Mouse (Mus musculus): ENCODE measurements at regions not wholly inside any gene's neighbourhood (a gene's known extent, or its start where the extent isn't known, plus 50 kb on each side); places are given as distances from the start of the nearest gene placed in this dataset.

GRCm38 (mm10) chr2:75445189-75445588, 213.9 kb upstream of the Hnrnpa3 start:
- ATAC-seq (replicated peaks; ENCODE audit: poor library complexity), result no peak

- ATAC-seq (replicated peaks; ENCODE audit: poor library complexity), result peak; percentile 51
Observed at GRCm38 (mm10) chr2:75446996-75447715, 211.9 kb upstream of the Hnrnpa3 start.

GRCm38 (mm10) chr2:75448221-75448620, 210.8 kb upstream of the Hnrnpa3 start:
- no peak for ATAC-seq (replicated peaks; ENCODE audit: poor library complexity)

GRCm38 (mm10) chr2:75451846-75452267, 207.2 kb upstream of the Hnrnpa3 start:
- ATAC-seq (replicated peaks; ENCODE audit: poor library complexity), result peak; percentile 75

GRCm38 (mm10) chr2:75452274-75453148, 206.6 kb upstream of the Hnrnpa3 start:
- ATAC-seq (replicated peaks; ENCODE audit: poor library complexity), result no peak

- ATAC-seq (replicated peaks; ENCODE audit: poor library complexity), result peak; percentile 32
Observed at GRCm38 (mm10) chr2:75455481-75455880, 203.6 kb upstream of the Hnrnpa3 start.

GRCm38 (mm10) chr2:75456272-75456671, 202.8 kb upstream of the Hnrnpa3 start:
- ATAC-seq (replicated peaks; ENCODE audit: poor library complexity), result no peak

GRCm38 (mm10) chr2:75457423-75457822, 201.6 kb upstream of the Hnrnpa3 start:
- ATAC-seq (replicated peaks; ENCODE audit: poor library complexity), result no peak

GRCm38 (mm10) chr2:75458898-75459297, 200.2 kb upstream of the Hnrnpa3 start:
- peak; percentile 37 for ATAC-seq (replicated peaks; ENCODE audit: poor library complexity)

- no peak for ATAC-seq (replicated peaks; ENCODE audit: poor library complexity)
Observed at GRCm38 (mm10) chr2:75460419-75460818, 198.6 kb upstream of the Hnrnpa3 start.

GRCm38 (mm10) chr2:75461019-75461418, 198.0 kb upstream of the Hnrnpa3 start:
- ATAC-seq (replicated peaks; ENCODE audit: poor library complexity), result peak; percentile 82

GRCm38 (mm10) chr2:75461421-75461991, 197.6 kb upstream of the Hnrnpa3 start:
- no peak for ATAC-seq (replicated peaks; ENCODE audit: poor library complexity)

GRCm38 (mm10) chr2:75462030-75462671, 196.9 kb upstream of the Hnrnpa3 start:
- no peak for ATAC-seq (replicated peaks; ENCODE audit: poor library complexity)

GRCm38 (mm10) chr2:75463091-75463490, 196.0 kb upstream of the Hnrnpa3 start:
- ATAC-seq (replicated peaks; ENCODE audit: poor library complexity), result no peak

- peak; percentile 50 for ATAC-seq (replicated peaks; ENCODE audit: poor library complexity)
Observed at GRCm38 (mm10) chr2:75464429-75464828, 194.6 kb upstream of the Hnrnpa3 start.

- ATAC-seq (replicated peaks; ENCODE audit: poor library complexity), result no peak
Observed at GRCm38 (mm10) chr2:75468851-75469250, 190.2 kb upstream of the Hnrnpa3 start.

GRCm38 (mm10) chr2:75469958-75470687, 188.9 kb upstream of the Hnrnpa3 start:
- ATAC-seq (replicated peaks; ENCODE audit: poor library complexity), result peak; percentile 91

- ATAC-seq (replicated peaks; ENCODE audit: poor library complexity), result no peak; the same call in 1 of the 2 replicates
Observed at GRCm38 (mm10) chr2:75470688-75471054, 188.4 kb upstream of the Hnrnpa3 start.

GRCm38 (mm10) chr2:75472489-75472888, 186.6 kb upstream of the Hnrnpa3 start:
- ATAC-seq (replicated peaks; ENCODE audit: poor library complexity), result no peak

GRCm38 (mm10) chr2:75474509-75474908, 184.6 kb upstream of the Hnrnpa3 start:
- ATAC-seq (replicated peaks; ENCODE audit: poor library complexity), result no peak

Data from megakaryocyte progenitor cell, adult 5-6 weeks (primary cell).